Mouse (Mus musculus) CD4-positive, CD25-positive, alpha-beta regulatory T cell, adult 2 months (primary cell): Measurements from ENCODE around the gene Olfr722.
"Not testable (repeated sequence)": the region's sequence is repeated elsewhere in the genome, so short reads cannot be mapped to it uniquely, and the experiment has no call there.

Experiments
- DNase-seq: peaks from one replicate; pipeline ENCODE4 v3.0.0-alpha.2; 2012; ENCODE audit warnings: low read depth, low spot score

The Olfr722 gene

DNA sequence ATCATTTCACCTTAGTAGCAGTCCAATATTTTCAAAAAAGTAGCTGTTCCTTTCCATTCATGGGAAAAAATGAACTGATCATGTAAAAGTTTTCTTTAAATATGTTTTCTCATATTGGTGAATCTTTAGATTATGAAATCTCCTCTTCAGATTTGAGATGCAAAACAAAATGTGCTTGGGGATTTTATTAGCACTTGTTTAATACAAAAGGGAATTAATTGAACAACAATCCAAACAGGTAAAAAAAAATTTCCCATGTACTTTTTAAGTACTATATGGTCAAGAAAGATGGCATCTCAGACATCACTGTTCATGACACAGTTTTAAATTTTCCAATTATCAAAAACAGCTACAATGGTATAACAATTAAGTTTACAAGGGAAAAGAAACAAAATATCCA is at the start of gene Olfr722:
TSS of gene Olfr722 (minus strand) at position 101 of the 400 bp plus-strand sequence.
- no peak for DNase-seq

DNA sequence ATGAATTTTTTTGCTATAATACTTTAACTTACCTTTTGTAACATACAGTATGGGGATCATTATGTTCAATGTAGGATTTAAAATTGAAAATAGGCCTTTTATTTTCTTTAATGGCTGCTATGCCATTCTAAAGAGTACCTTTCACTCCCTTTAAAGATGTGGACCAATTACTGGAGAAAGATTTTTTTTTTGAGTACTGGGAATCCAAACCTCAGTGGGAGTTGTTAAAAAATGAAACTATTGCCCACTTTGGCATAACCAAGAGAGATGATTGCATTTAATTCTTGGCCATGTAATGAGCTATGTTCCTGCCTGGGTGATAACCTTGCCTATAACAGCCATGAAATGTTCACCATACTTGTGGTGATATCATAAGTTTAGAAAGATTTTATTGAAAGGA is 29.9 kb upstream of the Olfr722 start, which contains the start of gene Olfr723:
TSS of gene Olfr723 (minus strand) at position 101 of the 400 bp plus-strand sequence.
- DNase-seq, result not testable (repeated sequence)

DNA sequence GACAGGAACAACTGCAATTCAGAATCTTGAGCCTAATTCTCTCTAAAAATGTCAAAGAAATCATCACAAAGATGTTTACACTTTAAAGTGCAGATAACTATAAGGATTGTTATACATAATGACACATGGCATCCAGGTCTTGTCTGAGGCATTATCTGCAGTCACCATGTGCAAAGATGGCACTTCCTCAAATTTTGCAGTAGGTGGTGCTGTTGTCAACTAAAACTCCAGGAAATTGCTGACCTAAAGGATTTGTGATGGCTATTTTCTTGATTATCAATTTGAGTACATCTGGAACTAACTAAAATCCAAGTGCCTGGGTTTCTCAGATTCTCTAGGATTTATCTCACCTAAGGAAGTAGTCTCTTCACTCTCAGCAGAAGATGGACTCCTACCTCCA is 41.4 kb downstream of the Olfr722 start:
- no peak for DNase-seq
